In the genomic region with DNA sequence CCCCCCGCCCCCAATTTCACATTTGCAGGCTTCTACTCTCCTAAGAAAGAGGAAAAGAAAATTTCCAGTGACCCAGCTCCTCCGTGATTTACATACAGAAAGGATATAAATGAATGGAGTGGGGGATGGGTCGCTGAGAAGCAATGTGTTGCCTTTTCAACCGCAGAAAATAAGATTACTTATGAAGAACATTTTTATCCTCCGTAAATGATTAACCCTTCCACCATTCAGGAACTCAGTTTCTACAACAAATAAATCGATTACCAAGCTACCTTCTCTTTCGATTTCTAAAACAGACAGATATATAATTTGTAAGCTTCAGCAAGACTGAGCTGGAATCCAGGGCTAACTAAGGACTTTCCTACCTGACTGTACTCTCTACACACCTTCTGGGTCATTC, we compare ENCODE assay signal across 8 mouse cellular contexts. TPM values are rescaled to one million over a fixed set of nuclear protein-coding genes. Genes with fewer than 3 reads are reported as not detected.
DNase-seq lines count a peak whose midpoint lies in the region; ATAC-seq lines count a peak whose summit lies in the region.

No protein-coding gene starts in this region.

- WGBS in kidney, embryonic 16.5 days, result 11% methylated on average over 7 of the region's 7 CpGs
- WGBS in embryonic facial prominence, embryonic 11.5 days, result 8% methylated on average over 7 of the region's 7 CpGs
- WGBS in neural tube, embryonic 13.5 days, result 10% methylated on average over 7 of the region's 7 CpGs

- no peak overlapping the region for H3K9ac ChIP-seq in kidney, embryonic 16.5 days (replicated peaks; ENCODE audit: low read length)
- H3K9ac ChIP-seq in embryonic facial prominence, embryonic 11.5 days (replicated peaks; ENCODE audit: low read length), result no peak overlapping the region
- peak overlapping the region; percentile 75 for H3K9ac ChIP-seq in neural tube, embryonic 13.5 days

- no peak for DNase-seq in kidney, postnatal 10 days
- peak; percentile 11 for DNase-seq in embryonic facial prominence, embryonic 11.5 days (ENCODE audit: low spot score)
- peak; percentile 26 to 39 for DNase-seq in left cerebral cortex, postnatal 10 days (ENCODE audit: extremely low spot score in 1 of 2, low spot score in 2 of 2)
- DNase-seq in urinary bladder, postnatal 36 days (ENCODE audit: low spot score in 2 of 2), result no peak
- DNase-seq in ovary, postnatal 36 days (ENCODE audit: low spot score), result no peak
- DNase-seq in yolk sac, embryonic 10.5 days (ENCODE audit: low spot score), result no peak

- intact Hi-C loops in left cerebral cortex, postnatal 10 days (cut with DNase I), result no loop called here

- peak overlapping the region; percentile 12; the same call in 1 of the 2 replicates for H3K4me3 ChIP-seq in kidney, embryonic 16.5 days (ENCODE audit: low read length)
- peak overlapping the region; percentile 30; the same call in 1 of the 2 replicates for H3K4me3 ChIP-seq in embryonic facial prominence, embryonic 11.5 days (ENCODE audit: low read depth, low read length)
- H3K4me3 ChIP-seq in neural tube, embryonic 13.5 days, result peak overlapping the region; percentile 50

- no peaks in the 10 kb centered on the region for H3K36me3 ChIP-seq in kidney, embryonic 16.5 days (ENCODE audit: insufficient read depth, low read length)
- no peaks in the 10 kb centered on the region for H3K36me3 ChIP-seq in embryonic facial prominence, embryonic 11.5 days (replicated peaks; ENCODE audit: control insufficient read depth, insufficient read depth, low read depth, low read length)
- no peaks in the 10 kb centered on the region for H3K36me3 ChIP-seq in neural tube, embryonic 13.5 days

- H3K4me1 ChIP-seq in kidney, embryonic 16.5 days (ENCODE audit: insufficient read depth, low read length), result 0 out of 2 replicates have a peak, but pooled peaks cover 7% of the 10 kb centered on the region
- no peaks in the 10 kb centered on the region; the same call in 1 of the 2 replicates for H3K4me1 ChIP-seq in embryonic facial prominence, embryonic 11.5 days (ENCODE audit: control insufficient read depth, insufficient read depth, low read length)
- peaks cover 27% of the 10 kb centered on the region for H3K4me1 ChIP-seq in neural tube, embryonic 13.5 days (replicated peaks)

- ATAC-seq in kidney, embryonic 16.5 days (ENCODE audit: low FRiP score, low TSS enrichment), result no peak
- no peak for ATAC-seq in embryonic facial prominence, embryonic 11.5 days (replicated peaks; ENCODE audit: insufficient number of reproducible peaks, low FRiP score, low TSS enrichment, low read depth)
- no peak for ATAC-seq in neural tube, embryonic 13.5 days (ENCODE audit: low read depth)

- H3K9me3 ChIP-seq in kidney, embryonic 16.5 days (ENCODE audit: low read length), result no peaks in the 10 kb centered on the region
- no peaks in the 10 kb centered on the region for H3K9me3 ChIP-seq in embryonic facial prominence, embryonic 11.5 days (replicated peaks; ENCODE audit: control insufficient read depth, low read length)
- no peaks in the 10 kb centered on the region for H3K9me3 ChIP-seq in neural tube, embryonic 13.5 days

- no peak overlapping the region for H3K27ac ChIP-seq in kidney, embryonic 16.5 days (ENCODE audit: low read length)
- no peak overlapping the region for H3K27ac ChIP-seq in embryonic facial prominence, embryonic 11.5 days (replicated peaks; ENCODE audit: low read depth, low read length)
- peak overlapping the region; percentile 67 for H3K27ac ChIP-seq in neural tube, embryonic 13.5 days (replicated peaks)

- H3K27me3 ChIP-seq in kidney, embryonic 16.5 days (ENCODE audit: insufficient read depth, low read length), result peaks cover 33% of the 10 kb centered on the region
- H3K27me3 ChIP-seq in embryonic facial prominence, embryonic 11.5 days (ENCODE audit: control insufficient read depth, insufficient read depth, low read length), result peaks cover 7% of the 10 kb centered on the region; the same call in 1 of the 2 replicates
- peaks cover 29% of the 10 kb centered on the region for H3K27me3 ChIP-seq in neural tube, embryonic 13.5 days

- H3K4me2 ChIP-seq in kidney, embryonic 16.5 days (replicated peaks; ENCODE audit: low read depth, low read length), result peak overlapping the region; percentile 41
- peak overlapping the region; percentile 55 for H3K4me2 ChIP-seq in embryonic facial prominence, embryonic 11.5 days (ENCODE audit: low read depth, low read length)
- peak overlapping the region; percentile 74 for H3K4me2 ChIP-seq in neural tube, embryonic 13.5 days

RNA-seq across cellular contexts. Expression of a gene that starts 0.3 kb away (rescaled TPM):
- polyA plus RNA-seq in kidney, embryonic 16.5 days (2015; fragmentation: Nextera tagmentation; extraction: Ambion mirVana), result 0.10 and 0.26 TPM in 2 replicates
- 0.72 and 1.6 TPM in 2 replicates for polyA plus RNA-seq in embryonic facial prominence, embryonic 11.5 days (2014; fragmentation: Nextera tagmentation; extraction: Ambion mirVana)
- total RNA-seq in left cerebral cortex, postnatal 10 days (2021), result 10 to 100 TPM; 52.0 to 61.6 TPM
- 17.3 and 18.9 TPM in 2 replicates for polyA plus RNA-seq in neural tube, embryonic 13.5 days (2015; fragmentation: Nextera tagmentation; extraction: Ambion mirVana)

Comparison
In these comparisons a context has a peak if more than half of its experiments do, and no peak if none do; other contexts are left out.
1. DNase-seq: peak in embryonic facial prominence, embryonic 11.5 days (single experiment) and left cerebral cortex, postnatal 10 days (2 of 2); none in kidney, postnatal 10 days (single experiment), urinary bladder, postnatal 36 days (0 of 2), ovary, postnatal 36 days (single experiment) and yolk sac, embryonic 10.5 days (single experiment).
2. Peak in every context shown above with its lines, with median percentiles within 50 percentile points of each other: H3K4me2 ChIP-seq and H3K4me3 ChIP-seq.